Mouse (Mus musculus): ENCODE results near the gene Ooep.

DNA sequence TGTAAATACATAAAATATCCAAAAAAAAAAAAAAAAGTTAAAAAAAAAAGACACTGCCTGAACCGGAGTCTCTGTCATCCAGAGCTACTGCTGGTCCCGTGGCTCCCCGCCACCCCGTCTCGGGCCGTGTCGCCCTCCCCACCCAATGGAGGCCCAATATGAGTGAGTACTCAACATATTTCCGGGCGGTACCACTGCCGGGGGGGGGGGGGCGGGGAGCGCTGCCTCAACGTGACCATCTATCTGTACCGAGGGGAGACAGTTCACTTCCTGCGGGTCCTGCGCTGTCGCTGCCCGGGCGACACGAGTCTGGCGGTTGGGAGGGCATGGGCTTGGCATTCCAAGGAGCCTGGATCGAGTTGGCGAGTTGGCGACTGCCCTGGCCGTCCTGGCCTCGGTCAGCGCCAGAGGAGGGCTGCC is 48.8 kb upstream of the Ooep start:
- TF ChIP-seq POLR2AphosphoS2 (IDR thresholded peaks at IDR 0.05; ENCODE audit: low read depth, low read length) (no peak), EP300 (IDR thresholded peaks at IDR 0.05; ENCODE audit: low read length) (no peak), CTCF (conservative IDR thresholded peaks at IDR 0.05 in 1 of 2, IDR thresholded peaks at IDR 0.05 in 1 of 2; ENCODE audit: low read depth in 2 of 2, low read length in 2 of 2) (no peak), MYC (IDR thresholded peaks at IDR 0.05; ENCODE audit: low read depth, low read length) (no peak), USF1 (IDR thresholded peaks at IDR 0.05; ENCODE audit: low read depth, low read length) (no peak), POLR2A (IDR thresholded peaks at IDR 0.05; ENCODE audit: low read depth, low read length) (no peak), ELF1 (IDR thresholded peaks at IDR 0.05; ENCODE audit: low read depth, low read length) (no peak), NRF1 (IDR thresholded peaks at IDR 0.05; ENCODE audit: low read depth, low read length) (no peak), ZMIZ1 (IDR thresholded peaks at IDR 0.05; ENCODE audit: low read depth, low read length) (no peak), USF2 (conservative IDR thresholded peaks at IDR 0.05; ENCODE audit: low read depth, low read length) (no peak), TCF12 (IDR thresholded peaks at IDR 0.05; ENCODE audit: low read depth, low read length) (no peak), MAX (IDR thresholded peaks at IDR 0.05; ENCODE audit: low read length) (no peak), MAZ (IDR thresholded peaks at IDR 0.05; ENCODE audit: low read depth, low read length) (no peak), PAX5 (IDR thresholded peaks at IDR 0.05; ENCODE audit: low read length) (no peak)

Measured in CH12.LX (cell line).